Mouse (Mus musculus) lung, postnatal 0 days (tissue): ENCODE measurements around the gene Dnaaf5. TPM values are rescaled to one million over a fixed set of nuclear protein-coding genes. Genes with fewer than 3 reads are reported as not detected.
A peak's percentile ranks its signal among the peaks of the same experiment; 100 is the strongest.

Experiments used
- ATAC-seq: fragments of 200-750 bp; cut with Nextera tagmentation; 2 replicates; pipeline ENCODE4 v1.8.0; 2017; ENCODE audit warnings: moderate library complexity
- DNase-seq: peaks from one replicate; pipeline ENCODE4 v3.0.0-alpha.2; 2016; ENCODE audit warnings: low spot score
- H3K27ac ChIP-seq: fragments of 300-500 bp; sonication (generic); 2 replicates; pipeline ENCODE4 v1.5.1; 2014; ENCODE audit warnings: antibody characterized with exemption, mild to moderate bottlenecking, low read length, mixed read lengths
- H3K27me3 ChIP-seq: fragments of 300-500 bp; sonication (generic); replicated peaks from 2 replicates; pipeline ENCODE4 v1.6.1; 2014; ENCODE audit warnings: low read length, mixed read lengths; ENCODE audit not compliant: insufficient read depth
- H3K36me3 ChIP-seq: fragments of 300-500 bp; sonication (generic); 2 replicates; pipeline ENCODE4 v1.6.1; 2014; ENCODE audit warnings: low read length, mixed read lengths; ENCODE audit not compliant: insufficient read depth
- H3K4me1 ChIP-seq: fragments of 300-500 bp; sonication (generic); 2 replicates; pipeline ENCODE4 v1.6.1; 2014; ENCODE audit warnings: antibody characterized with exemption, low read depth, low read length, mixed read lengths; ENCODE audit not compliant: insufficient read depth
- H3K4me2 ChIP-seq: fragments of 300-500 bp; sonication (generic); replicated peaks from 2 replicates; pipeline ENCODE4 v1.6.1; 2014; ENCODE audit warnings: low read depth, mild to moderate bottlenecking, low read length, moderate library complexity, mixed read lengths
- H3K4me3 ChIP-seq: fragments of 300-500 bp; sonication (generic); 2 replicates; pipeline ENCODE4 v1.5.1; 2014; ENCODE audit warnings: low read depth, low read length
- H3K9ac ChIP-seq: fragments of 300-500 bp; sonication (generic); replicated peaks from 2 replicates; pipeline ENCODE4 v1.6.1; 2014; ENCODE audit warnings: low read depth, mild to moderate bottlenecking
- H3K9me3 ChIP-seq: fragments of 300-500 bp; sonication (generic); 2 replicates; pipeline ENCODE4 v1.6.1; 2016; ENCODE audit warnings: low read length, mixed read lengths
- CTCF ChIP-seq: IDR thresholded peaks from 2 replicates; pipeline ENCODE4 v1.5.1; 2016; ENCODE audit warnings: antibody characterized with exemption, mild to moderate bottlenecking
- EP300 ChIP-seq: IDR thresholded peaks from 2 replicates; pipeline ENCODE4 v1.6.1; 2016; ENCODE audit warnings: antibody characterized with exemption, mild to moderate bottlenecking, control low read depth
- WGBS: fragments of 180-500 bp; shearing (Covaris S2); extraction: QIAGEN DNeasy Blood & Tissue Kit; methylation state at CpG from one replicate; pipeline ENCODE4 v1.1.7; 2014; 5-methylcytosine and 5-hydroxymethylcytosine counted together
- polyA plus RNA-seq: library from polyadenylated mRNA; unstranded; fragments of >200 nt; fragmentation: Nextera tagmentation; extraction: Ambion mirVana; gene quantifications from 2 replicates; pipeline ENCODE4 v1.2.1, GENCODE M21; 2015

Dnaaf5 gene
- 2.7 and 2.8 TPM in 2 replicates for polyA plus RNA-seq

GRCm38 (mm10) chr5:139149681-139150602, at the start of gene Dnaaf5, which contains the start of gene Prkar1b:
Dnaaf5 (plus strand) TSS chr5:139150223.
Prkar1b (minus strand) TSS chr5:139150001.
- H3K27me3 ChIP-seq, result no peaks in the 10 kb centered on the region
- H3K4me3 ChIP-seq, result peak within 1 kb of the TSS; percentile 82
- 0 out of 2 replicates have a peak, but pooled peaks cover 9% of the 10 kb centered on the region for H3K36me3 ChIP-seq
- TF ChIP-seq EP300, result no peak
- no peak for TF ChIP-seq CTCF
- no peaks in the 10 kb centered on the region for H3K9me3 ChIP-seq
- DNase-seq, result peak; percentile 99
- 0 out of 2 replicates have a peak, but pooled peaks cover 7% of the 10 kb centered on the region for H3K4me1 ChIP-seq
- peak within 1 kb of the TSS; percentile 37 for H3K9ac ChIP-seq
- peak within 1 kb of the TSS; percentile 97 for H3K4me2 ChIP-seq
- peak; percentile 94 for ATAC-seq
- H3K27ac ChIP-seq, result peak within 1 kb of the TSS; percentile 72
- under 1% methylated on average over 64 of the region's 87 CpGs for WGBS

- H3K27me3 ChIP-seq, result no peaks in the 10 kb centered on the region
- no peak for TF ChIP-seq EP300
- no peak for TF ChIP-seq CTCF
- no peak overlapping the region for H3K9ac ChIP-seq
- no peaks in the 10 kb centered on the region for H3K9me3 ChIP-seq
- ATAC-seq (peak; percentile 23; the same call in 1 of the 2 replicates), DNase-seq (no peak)
- 58% methylated on average over 6 of the region's 6 CpGs for WGBS
- H3K4me3 ChIP-seq, result no peak overlapping the region
- no peak overlapping the region for H3K4me2 ChIP-seq
- no peak overlapping the region for H3K27ac ChIP-seq
- H3K36me3 ChIP-seq, result no peaks in the 10 kb centered on the region
- H3K4me1 ChIP-seq, result 0 out of 2 replicates have a peak, but pooled peaks cover 4% of the 10 kb centered on the region
These were observed 48.2 kb upstream of the Dnaaf5 start for GRCm38 (mm10) chr5:139101783-139102182.

GRCm38 (mm10) chr5:139107815-139108214, 42.2 kb upstream of the Dnaaf5 start:
- Histone ChIP-seq H3K27ac (no peak overlapping the region), H3K9ac (no peak overlapping the region), H3K4me2 (no peak overlapping the region), H3K4me3 (no peak overlapping the region), H3K36me3 (no peaks in the 10 kb centered on the region), H3K4me1 (no peaks in the 10 kb centered on the region), H3K27me3 (no peaks in the 10 kb centered on the region; the same call in 1 of the 2 replicates), H3K9me3 (no peaks in the 10 kb centered on the region)
- no peak for TF ChIP-seq EP300
- peak; percentile 67 for TF ChIP-seq CTCF
- DNase-seq (no peak), ATAC-seq (no peak)
- WGBS, result 70% methylated on average over 9 of the region's 9 CpGs

- peak; percentile 15; the same call in 1 of the 2 replicates for TF ChIP-seq CTCF
- TF ChIP-seq EP300, result no peak
- no peaks in the 10 kb centered on the region for H3K4me1 ChIP-seq
- DNase-seq (no peak), ATAC-seq (no peak)
- H3K9ac ChIP-seq, result no peak overlapping the region
- no peak overlapping the region for H3K4me2 ChIP-seq
- no peak overlapping the region for H3K27ac ChIP-seq
- 84% methylated on average over 2 of the region's 2 CpGs for WGBS
- no peaks in the 10 kb centered on the region; the same call in 1 of the 2 replicates for H3K27me3 ChIP-seq
- no peak overlapping the region for H3K4me3 ChIP-seq
- no peaks in the 10 kb centered on the region for H3K36me3 ChIP-seq
- H3K9me3 ChIP-seq, result no peaks in the 10 kb centered on the region
These were observed 39.7 kb upstream of the Dnaaf5 start for GRCm38 (mm10) chr5:139110140-139110855.

- Histone ChIP-seq H3K27ac (no peak overlapping the region), H3K36me3 (no peaks in the 10 kb centered on the region), H3K4me1 (no peaks in the 10 kb centered on the region), H3K9ac (no peak overlapping the region), H3K4me3 (no peak overlapping the region), H3K4me2 (no peak overlapping the region), H3K27me3 (no peaks in the 10 kb centered on the region; the same call in 1 of the 2 replicates), H3K9me3 (no peaks in the 10 kb centered on the region)
- 76% methylated on average over 9 of the region's 9 CpGs for WGBS
- ATAC-seq (no peak), DNase-seq (no peak)
- no peak for TF ChIP-seq EP300
- TF ChIP-seq CTCF, result no peak
These were observed 38.0 kb upstream of the Dnaaf5 start for GRCm38 (mm10) chr5:139111991-139112390.

GRCm38 (mm10) chr5:139112418-139112817, 37.6 kb upstream of the Dnaaf5 start:
- TF ChIP-seq EP300, result no peak
- TF ChIP-seq CTCF, result no peak
- Histone ChIP-seq H3K9me3 (no peaks in the 10 kb centered on the region), H3K9ac (no peak overlapping the region), H3K36me3 (no peaks in the 10 kb centered on the region), H3K27me3 (no peaks in the 10 kb centered on the region; the same call in 1 of the 2 replicates), H3K4me1 (no peaks in the 10 kb centered on the region), H3K4me2 (no peak overlapping the region), H3K4me3 (no peak overlapping the region), H3K27ac (no peak overlapping the region)
- ATAC-seq (no peak), DNase-seq (no peak)
- 69% methylated on average over 9 of the region's 9 CpGs for WGBS
